Mouse (Mus musculus): ENCODE data around the gene Gabbr2.
"Not testable (repeated sequence)": the region's sequence is repeated elsewhere in the genome, so short reads cannot be mapped to it uniquely, and the experiment has no call there.

Gene Gabbr2

DNA sequence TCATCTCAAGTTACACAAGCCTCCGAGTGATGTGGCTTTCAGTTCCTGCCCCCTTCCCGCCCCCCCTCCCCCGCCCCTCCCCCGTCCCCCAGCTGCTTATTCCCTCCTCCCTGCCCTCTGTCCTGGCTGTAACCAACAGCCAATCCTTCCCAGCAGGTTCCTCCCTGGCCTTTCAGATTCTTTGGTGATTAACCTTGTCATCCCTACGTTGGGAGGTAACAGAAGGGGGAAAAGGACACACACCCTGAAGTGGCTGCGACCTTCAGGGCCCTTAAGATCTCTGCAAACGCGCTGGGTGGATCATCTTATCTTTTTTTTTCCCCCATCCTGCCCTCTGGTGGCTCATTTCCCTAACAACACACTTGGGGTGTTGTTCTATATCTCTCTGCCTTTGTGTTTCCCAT is 326.3 kb downstream of the Gabbr2 start:
- DNase-seq (ENCODE audit: extremely low read depth, low read depth, low spot score) = no peak

DNA sequence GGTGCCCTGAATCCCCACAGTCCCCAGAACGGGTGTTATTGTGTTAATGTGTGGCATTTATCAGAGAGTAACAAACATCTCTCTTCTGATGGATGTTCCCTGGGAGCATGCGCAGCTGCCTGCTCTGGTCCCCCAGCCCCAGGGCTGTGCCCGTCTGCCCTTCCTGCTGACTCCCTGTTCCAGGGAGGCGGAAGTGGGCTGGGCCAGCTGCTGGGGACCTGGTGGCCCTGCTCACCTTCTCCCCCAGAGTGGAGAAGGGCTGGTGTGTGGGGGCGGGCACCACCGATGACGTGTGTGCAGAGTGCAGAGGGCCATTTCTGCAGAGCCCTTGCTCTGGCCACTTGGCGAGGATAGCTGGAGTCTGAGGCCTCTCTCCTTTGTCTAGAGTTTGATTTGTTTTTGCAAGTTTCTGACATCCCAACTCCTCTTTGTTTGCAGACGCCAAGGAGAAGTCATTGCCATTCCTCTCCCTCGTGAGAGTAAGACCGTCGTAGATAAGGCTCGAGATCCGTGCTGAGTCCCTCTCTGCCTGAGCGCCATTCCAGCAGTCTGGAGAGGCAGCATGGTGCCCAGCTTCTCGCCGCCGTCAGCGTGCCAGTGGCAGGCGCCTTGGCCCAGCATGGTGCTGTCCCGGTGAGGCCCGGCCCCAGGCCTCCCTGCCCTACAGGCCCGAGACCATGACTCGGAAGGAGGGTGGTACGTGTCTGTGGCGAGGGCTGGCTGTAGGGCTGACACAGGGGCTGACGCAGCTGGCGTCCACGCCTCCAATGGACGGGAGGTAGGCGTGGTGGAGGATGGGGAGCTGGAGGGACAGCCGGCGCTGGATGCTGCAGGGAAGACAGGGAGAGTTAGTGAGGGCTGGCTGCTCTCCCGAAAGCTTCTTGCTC is 327.3 kb downstream of the Gabbr2 start:
- no peak for DNase-seq (ENCODE audit: extremely low read depth, low read depth, low spot score)

DNA sequence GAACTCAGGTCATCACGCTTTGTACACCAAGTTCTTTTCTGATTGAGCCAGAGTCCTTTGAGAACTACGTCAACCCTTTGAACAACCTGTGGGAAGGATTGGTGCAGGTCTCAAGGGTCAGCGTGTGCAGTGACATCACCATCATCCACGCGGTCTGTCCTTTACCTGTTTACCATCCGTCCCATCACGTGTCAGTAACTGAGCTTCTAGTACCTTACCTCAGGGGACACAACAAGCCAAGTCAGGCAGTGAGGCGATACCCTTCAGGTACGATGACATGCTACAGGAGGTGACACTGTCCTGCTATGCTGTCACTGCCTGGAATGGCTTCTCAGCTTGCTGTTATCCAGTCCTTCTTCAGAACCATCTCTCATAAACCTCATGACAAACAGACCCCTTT is 330.2 kb downstream of the Gabbr2 start:
- DNase-seq (ENCODE audit: extremely low read depth, low read depth, low spot score) = no peak

DNA sequence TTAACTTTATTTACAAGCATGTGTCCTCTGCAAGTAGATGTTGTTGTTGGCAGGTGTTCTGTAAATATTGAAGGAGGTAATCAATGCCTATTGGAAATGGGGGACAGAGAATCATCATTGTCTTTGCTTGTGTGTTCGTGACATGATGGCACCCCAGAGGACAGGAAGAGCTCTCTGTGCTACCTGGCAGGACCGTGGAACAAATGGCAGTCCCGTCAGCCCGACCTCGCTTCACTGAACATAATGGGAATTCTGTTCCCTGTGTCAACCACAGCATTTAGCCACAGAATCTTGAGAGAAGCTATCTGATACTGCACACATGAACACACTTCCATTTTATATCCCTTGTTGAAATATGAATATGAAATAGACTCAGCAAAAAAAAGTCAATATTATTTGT is 332.7 kb downstream of the Gabbr2 start:
- no peak for DNase-seq (ENCODE audit: extremely low read depth, low read depth, low spot score)

DNA sequence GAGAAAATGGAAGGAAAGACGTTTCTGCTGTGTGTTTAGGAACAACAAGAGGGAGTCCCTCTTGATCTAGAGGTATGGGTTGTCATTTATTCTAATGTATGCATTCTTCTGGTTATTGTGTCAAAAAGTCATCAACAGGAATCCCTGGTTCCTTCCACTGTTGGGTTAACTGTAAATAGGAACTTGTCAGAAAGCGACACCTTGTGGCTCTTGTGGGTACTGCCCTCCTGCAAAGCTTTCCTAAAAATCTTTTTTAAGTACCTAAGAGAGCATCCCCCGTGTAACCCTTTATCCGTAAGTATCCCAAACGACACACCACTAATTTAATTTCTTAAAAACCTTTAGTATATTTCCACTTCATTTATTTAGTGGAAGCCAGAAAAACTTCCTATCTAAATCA is 334.6 kb downstream of the Gabbr2 start:
- DNase-seq (ENCODE audit: extremely low read depth, low read depth, low spot score) = no peak

DNA sequence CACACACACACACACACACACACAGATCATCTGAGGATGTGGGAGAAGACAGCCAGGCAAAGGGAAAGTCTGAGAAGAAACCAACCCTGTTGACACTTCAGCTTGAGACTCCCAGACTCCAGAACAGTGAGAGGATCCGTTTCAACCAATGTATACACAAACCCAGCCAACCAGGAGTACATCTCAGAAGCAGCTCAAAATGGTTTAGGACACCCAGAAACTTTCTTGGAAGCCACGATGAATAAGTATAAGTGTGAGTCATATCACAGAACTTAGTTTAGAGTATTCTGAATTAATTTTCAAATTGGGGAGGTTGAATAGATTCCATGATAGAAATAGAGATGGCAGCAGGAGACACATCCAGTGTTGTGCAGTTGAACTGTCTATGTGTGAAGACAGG is 335.7 kb downstream of the Gabbr2 start:
- DNase-seq (ENCODE audit: extremely low read depth, low read depth, low spot score) = no peak

DNA sequence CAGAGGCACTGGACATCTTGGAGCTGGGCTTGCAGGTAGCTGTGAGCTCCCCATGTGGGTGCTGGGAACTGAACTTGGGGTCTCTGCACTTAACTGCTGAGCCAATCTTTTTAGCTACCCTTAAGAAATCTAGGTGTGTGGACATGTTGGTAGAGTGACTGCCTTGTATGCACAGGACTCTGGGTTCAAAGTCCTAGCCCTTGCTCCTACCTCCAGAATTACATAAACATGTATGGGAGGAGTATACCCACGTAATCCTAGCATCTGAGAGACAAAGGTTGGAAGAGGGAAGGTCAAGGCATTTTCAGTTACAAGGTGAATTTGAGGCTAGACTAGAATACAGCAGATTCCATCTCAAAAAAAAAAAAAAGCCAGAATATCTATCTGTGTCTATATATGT is 336.4 kb downstream of the Gabbr2 start:
- no peak for DNase-seq (ENCODE audit: extremely low read depth, low read depth, low spot score)

DNA sequence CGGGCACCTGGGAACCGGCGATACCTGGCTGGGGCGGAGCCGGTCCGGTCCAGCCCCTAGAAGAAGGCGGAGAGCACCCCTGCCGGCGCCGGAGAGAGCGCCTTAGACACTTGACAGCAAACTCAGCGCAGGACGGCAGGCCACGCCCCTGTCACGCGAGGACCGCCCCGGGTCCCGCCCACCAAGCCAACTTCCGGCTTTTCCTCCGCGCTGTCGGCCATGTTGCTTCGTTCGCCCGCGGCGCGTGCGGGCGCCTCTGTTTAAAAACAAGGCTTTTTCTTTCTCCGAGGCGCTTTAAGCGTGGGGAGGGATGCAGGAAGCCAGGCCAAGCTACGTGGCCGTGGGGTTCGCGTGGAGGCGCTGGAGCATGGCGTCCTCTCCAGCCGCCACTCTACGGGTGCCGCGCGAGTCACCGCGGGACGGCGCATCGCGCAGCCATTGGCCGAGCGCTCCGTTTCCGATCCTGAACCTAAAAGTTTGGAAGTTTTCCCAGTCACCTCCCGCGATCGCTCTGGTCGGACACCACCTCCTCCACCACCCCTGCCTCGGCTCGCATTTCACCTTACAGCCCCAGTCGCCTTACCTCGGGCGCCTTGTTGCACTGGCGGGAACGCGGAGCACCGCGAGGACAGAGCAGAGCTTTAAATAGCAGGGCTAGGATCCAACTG is 341.5 kb downstream of the Gabbr2 start, which contains the start of gene Tbc1d2:
Gene Tbc1d2, minus strand, starts transcription at position 124 of the 668 bp plus-strand sequence.
- peak; percentile 51 for DNase-seq (ENCODE audit: extremely low read depth, low read depth, low spot score)

DNA sequence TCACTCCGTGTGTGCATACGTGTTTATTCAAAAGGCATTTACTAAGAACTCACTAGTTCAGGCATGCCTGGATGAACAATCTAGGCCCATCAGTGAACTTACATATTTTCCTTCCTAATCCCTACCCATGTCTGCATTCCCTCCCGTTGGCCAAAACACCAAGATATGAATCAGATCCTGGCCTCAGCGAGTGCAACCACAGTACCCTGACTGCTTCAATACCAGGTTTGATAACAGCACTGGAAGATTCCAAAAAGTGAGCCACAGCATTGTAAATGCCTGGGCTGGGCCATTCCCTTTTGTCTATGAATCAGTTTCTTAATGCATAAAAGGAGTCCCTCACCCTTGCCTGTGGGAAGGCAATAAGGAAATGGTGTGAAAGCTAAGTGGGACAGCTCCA is 342.5 kb downstream of the Gabbr2 start:
- peak; percentile 54 for DNase-seq (ENCODE audit: extremely low read depth, low read depth, low spot score)

DNA sequence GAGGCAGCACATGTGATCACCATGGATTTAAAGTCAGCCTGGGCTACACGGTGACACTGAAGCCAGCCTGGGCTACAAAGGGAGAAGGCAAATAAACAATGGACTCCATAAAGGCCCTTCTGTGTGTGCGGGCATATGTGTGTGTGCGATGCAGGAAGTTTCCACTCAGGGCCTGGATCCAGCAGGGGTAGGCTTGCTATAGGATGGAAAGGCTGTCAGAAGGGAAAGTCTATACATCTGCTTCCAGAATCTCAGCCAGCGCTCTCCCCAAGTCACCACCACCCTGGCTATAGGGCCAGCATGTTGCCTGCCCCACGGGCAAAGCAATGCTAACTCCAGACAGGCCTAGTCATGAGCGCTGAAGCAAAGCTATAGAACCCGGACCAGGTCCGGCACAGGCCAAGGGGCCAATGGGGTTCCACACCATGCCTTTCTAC is 348.0 kb downstream of the Gabbr2 start:
- no peak for DNase-seq (ENCODE audit: extremely low read depth, low read depth, low spot score)

DNA sequence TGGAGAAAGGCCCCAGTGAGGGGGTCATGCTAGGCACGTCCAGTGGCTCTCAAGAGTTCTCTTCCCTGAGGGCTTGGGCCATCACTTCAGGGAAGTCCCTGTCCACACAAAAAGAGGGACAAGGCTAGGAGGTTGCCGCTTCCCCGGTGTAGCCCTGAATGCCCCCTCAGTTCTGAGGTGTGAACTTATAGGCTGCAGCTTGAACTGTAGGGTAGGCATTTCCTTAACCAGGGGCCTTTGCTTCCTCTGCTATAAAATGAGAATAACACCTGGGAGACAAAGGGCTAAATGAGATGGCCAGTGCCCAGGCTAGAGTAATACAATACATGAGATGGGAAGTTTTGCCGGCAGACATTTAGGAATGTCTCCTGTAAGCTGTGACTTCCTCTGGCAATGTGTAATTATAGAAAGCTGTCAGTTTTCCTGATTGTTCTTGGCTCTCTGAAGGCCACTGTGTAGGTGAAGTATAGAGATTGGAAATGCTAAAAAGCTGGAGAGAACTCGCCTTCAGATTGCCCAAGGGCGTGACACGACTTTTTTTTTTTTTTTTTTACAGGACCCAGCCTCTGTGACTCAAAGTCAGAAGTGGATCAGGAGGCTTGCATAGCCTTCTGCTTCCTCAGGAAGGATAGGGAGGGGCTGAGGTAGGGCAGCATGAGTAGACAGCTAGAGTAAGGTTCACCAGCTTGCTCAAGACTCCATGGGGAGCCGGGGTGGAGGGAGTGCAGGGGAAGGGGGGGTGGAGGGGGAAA is 348.6 kb downstream of the Gabbr2 start:
- no peak for DNase-seq (ENCODE audit: extremely low read depth, low read depth, low spot score)

DNA sequence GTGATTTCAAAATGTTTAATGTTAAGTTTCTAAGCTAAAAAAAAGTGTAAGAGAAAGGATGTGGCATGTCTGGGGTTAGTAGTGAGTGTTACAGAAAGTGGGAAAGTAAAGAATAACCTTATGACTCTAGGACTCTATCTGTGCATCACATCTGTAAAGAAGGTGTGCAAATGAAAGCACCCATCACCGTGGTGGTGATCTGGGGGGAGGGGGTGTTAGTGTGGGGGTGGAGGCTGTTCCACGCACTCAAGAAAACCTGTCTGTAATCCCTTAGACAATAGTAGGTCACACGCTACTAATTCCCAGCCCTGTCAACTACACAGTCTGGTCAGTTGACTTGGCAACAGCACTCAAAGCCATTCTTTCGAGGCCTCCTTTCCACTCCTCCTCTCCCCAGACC is 350.4 kb downstream of the Gabbr2 start:
- DNase-seq (ENCODE audit: extremely low read depth, low read depth, low spot score) = no peak

DNA sequence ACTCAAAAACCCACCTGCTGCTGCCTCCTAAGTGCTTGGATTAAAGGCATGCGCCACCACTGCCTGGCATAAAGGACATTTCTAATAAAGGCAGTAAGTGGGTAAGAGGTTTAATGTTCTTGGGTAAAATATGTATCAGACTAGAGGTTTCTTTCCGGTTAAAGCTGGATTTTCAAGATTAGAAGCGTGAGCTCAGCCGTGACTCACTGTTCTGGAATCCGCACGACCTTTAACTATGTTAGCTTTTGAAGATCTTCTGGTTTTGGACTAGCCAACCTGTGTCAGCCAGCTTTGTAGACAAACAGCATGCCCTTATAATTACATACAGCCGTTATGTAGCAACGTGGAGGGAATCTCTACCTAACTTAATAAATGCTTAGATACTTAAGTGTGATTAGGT is 351.8 kb downstream of the Gabbr2 start:
- DNase-seq (ENCODE audit: extremely low read depth, low read depth, low spot score) = no peak

DNA sequence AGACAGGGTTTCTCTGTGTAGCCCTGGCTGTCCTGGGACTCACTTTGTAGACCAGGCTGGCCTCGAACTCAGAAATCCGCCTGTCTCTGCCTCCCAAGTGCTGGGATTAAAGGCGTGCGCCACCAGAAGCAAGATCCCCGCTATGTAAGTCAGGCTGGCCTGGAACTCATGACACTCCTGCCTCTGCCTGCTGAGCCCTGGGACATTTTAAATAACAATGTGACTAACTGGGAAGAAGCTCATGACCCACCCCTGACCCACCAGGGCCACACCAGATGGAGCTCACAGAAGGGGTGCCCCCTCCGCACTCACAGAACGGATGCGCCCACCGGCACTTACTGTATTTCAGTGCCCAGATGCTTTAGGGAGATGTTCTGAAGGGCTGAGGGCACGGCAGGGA is 354.4 kb downstream of the Gabbr2 start:
- not testable (repeated sequence) for DNase-seq (ENCODE audit: extremely low read depth, low read depth, low spot score)

DNA sequence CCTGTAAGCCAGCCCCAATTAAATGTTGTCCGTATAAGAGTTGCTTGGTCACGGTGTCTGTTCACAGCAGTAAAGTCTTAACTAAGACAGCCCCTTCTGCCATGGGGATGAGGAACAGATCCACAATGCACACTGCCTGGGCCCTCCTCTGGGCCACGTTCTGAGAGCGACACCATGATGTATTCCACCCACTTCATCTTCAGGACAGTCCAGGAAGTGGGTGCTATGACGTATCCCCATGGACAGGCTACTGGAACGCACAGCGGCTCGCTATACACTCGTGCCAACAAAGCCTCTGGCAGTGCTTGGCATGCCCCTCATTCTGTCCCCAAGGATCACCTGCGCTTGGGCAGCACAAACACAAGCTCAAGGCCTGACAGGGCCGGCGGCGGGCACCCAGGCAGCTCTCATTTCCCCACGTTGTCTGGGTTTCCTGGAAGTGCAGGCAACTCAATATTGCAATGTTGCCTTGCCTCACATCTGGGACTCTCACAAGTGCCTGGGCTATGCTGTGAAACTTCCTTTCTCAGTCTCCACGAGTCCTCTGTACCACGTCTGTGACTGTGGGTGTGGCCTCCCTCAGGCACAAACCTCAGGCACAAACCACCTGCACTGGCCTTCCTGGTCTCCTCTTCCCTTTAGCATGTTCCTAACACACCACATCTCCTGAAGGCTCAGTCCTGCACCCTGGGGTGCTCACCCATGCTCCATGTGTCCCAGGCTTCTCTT is 355.8 kb downstream of the Gabbr2 start:
- no peak for DNase-seq (ENCODE audit: extremely low read depth, low read depth, low spot score)

DNA sequence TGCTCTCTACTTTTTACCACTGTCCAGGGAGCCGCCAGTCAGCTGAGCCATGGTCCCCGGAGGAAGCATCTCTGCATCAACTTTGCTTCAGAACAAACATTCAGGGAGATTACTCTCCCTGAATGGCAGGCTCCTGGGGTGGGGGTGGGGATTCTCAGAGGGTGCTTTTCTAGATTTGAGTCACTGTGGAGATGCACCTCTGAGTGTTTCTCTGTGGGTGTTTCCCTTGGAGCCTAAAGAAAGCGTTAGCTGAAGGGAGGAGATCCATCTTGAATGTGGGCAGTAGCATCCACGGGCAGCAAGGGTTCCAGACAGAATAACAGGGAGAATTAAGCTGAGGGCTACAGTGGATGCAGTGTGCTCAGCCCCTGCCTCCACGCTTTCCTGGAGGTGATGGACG is 356.8 kb downstream of the Gabbr2 start:
- no peak for DNase-seq (ENCODE audit: extremely low read depth, low read depth, low spot score)

DNA sequence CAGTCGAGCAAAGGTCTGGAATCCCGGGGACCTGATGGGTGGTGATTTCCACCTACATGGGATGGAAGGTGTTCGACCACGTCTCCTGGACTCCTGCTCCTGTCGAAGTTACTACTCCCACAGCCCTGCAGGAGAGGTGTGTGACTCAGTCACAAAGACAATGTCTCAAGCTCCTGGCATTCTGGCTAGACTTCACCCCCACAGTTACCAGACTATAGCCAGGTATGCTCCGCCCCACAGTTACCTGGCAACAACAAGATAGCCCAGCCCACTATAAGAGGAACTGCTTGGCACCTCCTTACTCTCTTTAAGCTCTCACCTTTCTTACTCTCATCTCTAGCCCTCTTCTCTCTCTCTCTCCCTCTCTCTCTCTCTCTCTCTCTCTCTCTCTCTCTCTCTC is 358.1 kb downstream of the Gabbr2 start:
- not testable (repeated sequence) for DNase-seq (ENCODE audit: extremely low read depth, low read depth, low spot score)

DNA sequence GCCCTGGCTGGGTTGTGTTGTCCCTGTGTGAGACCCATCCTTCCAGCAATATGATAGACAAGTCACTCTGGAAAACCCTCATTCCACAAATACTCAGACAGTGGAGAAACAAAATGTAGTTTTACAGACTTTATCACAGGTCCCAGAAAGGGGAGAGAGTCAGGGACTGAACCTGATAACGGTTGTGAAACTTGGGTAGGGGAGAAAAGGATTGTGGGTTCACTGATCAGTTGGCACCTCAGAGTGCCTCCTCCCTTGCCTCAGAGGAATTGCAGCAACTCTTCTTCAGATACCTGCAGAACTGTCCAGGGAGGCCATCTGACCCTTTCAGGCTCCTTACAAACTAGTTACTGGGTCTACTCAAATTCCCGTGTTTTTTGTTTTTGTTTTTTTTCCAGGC is 359.2 kb downstream of the Gabbr2 start:
- DNase-seq (ENCODE audit: extremely low read depth, low read depth, low spot score) = no peak

DNA sequence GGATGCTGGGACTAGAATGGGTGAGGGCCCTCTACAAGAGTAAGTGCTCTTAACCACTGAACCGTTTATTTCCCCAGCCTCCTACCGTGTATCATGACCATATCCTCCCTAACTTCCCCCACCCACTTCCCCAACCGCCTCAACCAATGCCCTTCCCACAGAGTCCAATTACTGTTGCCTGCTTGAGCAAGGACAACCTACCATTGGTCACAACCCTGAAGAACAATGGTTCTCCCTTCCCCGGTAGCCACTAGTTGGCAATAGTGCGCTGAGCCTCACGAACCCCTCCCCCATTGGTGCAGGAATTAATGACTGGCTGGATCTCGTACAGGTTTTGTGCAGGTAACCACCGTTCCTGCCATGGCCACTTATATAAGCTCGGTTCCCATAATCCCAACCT is 361.3 kb downstream of the Gabbr2 start:
- no peak for DNase-seq (ENCODE audit: extremely low read depth, low read depth, low spot score)

DNA sequence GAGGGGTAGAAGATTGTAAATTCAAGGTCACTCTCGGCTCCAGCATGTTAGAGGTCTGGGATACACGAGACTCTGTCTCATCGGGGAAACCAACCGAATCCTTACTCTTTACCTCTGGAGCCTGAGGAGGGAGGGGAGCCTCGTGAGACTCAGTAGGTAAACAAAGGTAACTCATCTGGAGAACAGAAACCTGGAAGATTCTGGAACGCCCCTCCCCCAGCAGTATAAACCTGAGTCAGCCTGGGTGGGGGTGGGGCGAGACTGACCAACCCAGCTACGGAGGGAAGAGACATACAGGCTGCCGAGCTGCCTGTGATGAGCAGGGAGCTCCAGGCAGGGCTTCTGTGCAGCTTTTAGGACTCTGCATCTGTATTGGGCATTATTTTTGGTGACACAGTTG is 362.8 kb downstream of the Gabbr2 start:
- no peak for DNase-seq (ENCODE audit: extremely low read depth, low read depth, low spot score)

DNA sequence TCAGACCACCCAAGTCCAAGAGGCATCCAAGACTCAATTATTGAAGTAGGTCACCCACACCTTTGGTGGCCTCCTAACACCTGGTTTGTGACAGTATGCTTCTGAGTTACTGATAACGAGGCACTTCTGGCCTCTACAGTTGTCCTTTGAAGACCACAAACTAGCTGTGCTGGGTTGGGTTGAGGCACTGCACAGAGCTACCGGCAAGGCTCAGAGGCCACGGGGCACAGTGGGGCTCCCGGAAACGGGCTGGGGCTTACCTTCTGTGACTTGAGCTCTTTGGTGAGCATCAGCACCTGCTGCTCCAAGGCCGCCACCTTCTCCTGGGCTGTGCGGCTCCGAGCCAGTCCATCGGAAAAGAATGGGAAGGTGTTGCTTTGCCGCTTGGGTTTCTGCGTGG is 363.6 kb downstream of the Gabbr2 start:
- no peak for DNase-seq (ENCODE audit: extremely low read depth, low read depth, low spot score)
